Mouse (Mus musculus): ENCODE data around the gene Myo3b. TPM values are rescaled to one million over a fixed set of nuclear protein-coding genes. Genes with fewer than 3 reads are reported as not detected.
A peak's percentile ranks its signal among the peaks of the same experiment; 100 is the strongest.

Myo3b gene
- polyA plus RNA-seq, 1 experiment from 2014 or later: 0.36 TPM

DNA sequence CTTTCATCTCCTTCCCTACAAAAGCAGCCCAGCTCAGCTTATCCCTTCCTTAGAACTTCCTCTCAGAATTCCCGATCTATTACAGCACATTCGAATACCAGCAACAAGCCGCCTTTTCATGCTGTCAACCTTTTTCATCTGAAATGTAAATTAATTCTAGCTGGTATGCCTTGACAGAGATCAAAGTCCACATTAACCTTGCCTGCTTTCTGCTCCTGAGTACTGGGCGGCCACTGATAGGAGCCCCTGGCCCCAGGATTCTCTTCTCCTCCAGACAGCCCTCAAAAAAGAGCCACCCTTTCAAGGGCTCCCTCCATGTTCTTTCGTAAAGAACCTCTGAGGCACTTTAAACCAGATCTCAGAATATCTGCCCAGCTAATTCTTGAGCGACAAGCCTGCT, 278.9 kb downstream of the Myo3b start:
- Histone ChIP-seq H3K9ac (ENCODE audit: low read length) (no peak overlapping the region), H3K4me2 (ENCODE audit: low read depth, low read length) (no peak overlapping the region), H3K9me3 (replicated peaks; ENCODE audit: control insufficient read depth, low read length) (no peaks in the 10 kb centered on the region), H3K4me1 (ENCODE audit: control insufficient read depth, insufficient read depth, low read length) (peaks cover 5% of the 10 kb centered on the region; the same call in 1 of the 2 replicates), H3K36me3 (ENCODE audit: control insufficient read depth, insufficient read depth, low read length) (no peaks in the 10 kb centered on the region), H3K4me3 (replicated peaks; ENCODE audit: low read length) (no peak overlapping the region), H3K27me3 (ENCODE audit: control insufficient read depth, insufficient read depth, low read length) (no peaks in the 10 kb centered on the region), H3K27ac (ENCODE audit: low read length) (no peak overlapping the region)
- ATAC-seq (ENCODE audit: insufficient read depth, low FRiP score): no peak
- WGBS: 26% methylated on average over 6 of the region's 6 CpGs

DNA sequence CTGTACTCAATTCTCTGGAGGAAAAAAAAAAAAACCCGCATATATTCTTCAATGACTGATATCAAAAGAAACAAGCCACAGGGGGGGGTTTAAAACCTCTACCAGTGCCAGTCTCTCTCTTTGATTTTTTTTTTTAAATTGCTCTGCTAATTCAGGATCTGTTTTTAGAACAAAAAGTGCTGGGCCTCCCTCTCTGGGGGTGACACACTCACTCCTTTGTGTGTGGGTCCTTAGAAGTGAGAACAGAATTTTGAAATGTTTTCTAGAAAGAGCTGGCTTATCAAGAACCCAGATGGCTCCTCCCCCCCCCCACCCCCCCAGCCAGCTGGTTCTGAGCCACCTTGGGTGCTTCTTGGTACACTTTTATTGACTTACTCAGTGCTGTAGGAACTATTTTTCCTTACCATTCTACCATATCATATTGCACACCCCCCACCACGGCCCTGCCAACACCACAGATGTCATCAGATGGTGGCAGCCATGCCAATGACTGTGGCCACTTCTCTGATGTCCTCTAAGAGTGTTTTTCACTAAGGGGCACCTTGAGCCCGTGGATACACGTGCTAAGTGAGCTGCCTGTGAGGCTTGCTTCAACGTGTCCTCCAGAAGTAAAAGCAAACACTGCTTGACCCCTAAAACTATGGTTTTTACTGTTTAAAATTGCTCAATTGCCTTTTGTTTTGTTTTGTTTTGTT, 280.1 kb downstream of the Myo3b start:
- Histone ChIP-seq H3K27ac (ENCODE audit: low read length) (no peak overlapping the region), H3K4me2 (ENCODE audit: low read depth, low read length) (no peak overlapping the region), H3K9me3 (replicated peaks; ENCODE audit: control insufficient read depth, low read length) (no peaks in the 10 kb centered on the region), H3K36me3 (ENCODE audit: control insufficient read depth, insufficient read depth, low read length) (no peaks in the 10 kb centered on the region), H3K9ac (ENCODE audit: low read length) (no peak overlapping the region), H3K4me1 (ENCODE audit: control insufficient read depth, insufficient read depth, low read length) (peaks cover 5% of the 10 kb centered on the region; the same call in 1 of the 2 replicates), H3K27me3 (ENCODE audit: control insufficient read depth, insufficient read depth, low read length) (no peaks in the 10 kb centered on the region), H3K4me3 (replicated peaks; ENCODE audit: low read length) (no peak overlapping the region)
- ATAC-seq (ENCODE audit: insufficient read depth, low FRiP score): no peak
- 56% methylated on average over 5 of the region's 5 CpGs for WGBS

DNA sequence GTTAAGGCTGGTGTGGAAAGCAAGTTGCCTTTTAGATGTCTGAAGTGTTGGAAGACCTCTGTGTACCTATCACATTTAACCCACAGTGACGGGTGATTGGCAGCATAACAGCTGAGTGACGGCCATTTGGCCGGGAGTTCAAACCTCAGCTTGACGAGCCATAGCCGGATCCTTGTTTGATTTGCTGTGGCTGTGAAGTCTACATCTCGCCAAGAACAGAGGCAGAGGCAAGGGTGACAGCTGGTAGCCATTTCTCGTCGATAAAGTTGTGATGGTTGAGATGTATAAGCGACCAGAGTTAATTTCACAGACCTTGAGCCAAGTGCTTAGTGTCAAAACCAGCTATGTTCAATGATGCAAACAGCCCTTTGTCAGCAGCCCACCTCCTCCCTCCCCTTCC, 283.8 kb downstream of the Myo3b start:
- no peaks in the 10 kb centered on the region for H3K36me3 ChIP-seq (ENCODE audit: control insufficient read depth, insufficient read depth, low read length)
- no peaks in the 10 kb centered on the region for H3K9me3 ChIP-seq (replicated peaks; ENCODE audit: control insufficient read depth, low read length)
- no peak overlapping the region for H3K4me3 ChIP-seq (replicated peaks; ENCODE audit: low read length)
- no peak overlapping the region for H3K4me2 ChIP-seq (ENCODE audit: low read depth, low read length)
- no peak overlapping the region for H3K27ac ChIP-seq (ENCODE audit: low read length)
- H3K9ac ChIP-seq (ENCODE audit: low read length): no peak overlapping the region
- H3K4me1 ChIP-seq (ENCODE audit: control insufficient read depth, insufficient read depth, low read length): peaks cover 5% of the 10 kb centered on the region; the same call in 1 of the 2 replicates
- 54% methylated on average over 9 of the region's 9 CpGs for WGBS
- H3K27me3 ChIP-seq (ENCODE audit: control insufficient read depth, insufficient read depth, low read length): no peaks in the 10 kb centered on the region
- no peak for ATAC-seq (ENCODE audit: insufficient read depth, low FRiP score)

DNA sequence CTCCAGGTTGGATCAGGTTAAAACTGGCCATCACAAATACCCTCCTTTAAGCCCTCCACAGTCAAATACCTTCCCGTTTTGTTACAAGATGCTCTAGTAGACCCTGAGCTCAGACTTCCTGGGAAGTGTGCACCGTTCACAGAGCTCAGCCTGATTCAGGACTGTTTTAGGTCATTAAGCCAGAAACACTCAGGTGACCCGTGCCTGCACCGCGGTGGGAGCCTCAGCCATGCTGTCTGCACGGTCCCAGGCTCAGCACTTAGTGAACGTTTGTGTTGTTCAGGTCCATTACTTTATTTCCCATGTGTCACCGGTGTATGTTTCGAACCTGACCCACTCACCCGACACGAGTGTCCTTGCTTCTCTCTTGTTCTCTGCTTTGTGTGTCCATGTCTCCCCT, 288.7 kb downstream of the Myo3b start:
- Histone ChIP-seq H3K27ac (ENCODE audit: low read length) (no peak overlapping the region), H3K9me3 (replicated peaks; ENCODE audit: control insufficient read depth, low read length) (no peaks in the 10 kb centered on the region), H3K4me2 (ENCODE audit: low read depth, low read length) (no peak overlapping the region), H3K9ac (ENCODE audit: low read length) (no peak overlapping the region), H3K4me3 (replicated peaks; ENCODE audit: low read length) (no peak overlapping the region), H3K27me3 (ENCODE audit: control insufficient read depth, insufficient read depth, low read length) (no peaks in the 10 kb centered on the region), H3K4me1 (ENCODE audit: control insufficient read depth, insufficient read depth, low read length) (no peaks in the 10 kb centered on the region), H3K36me3 (ENCODE audit: control insufficient read depth, insufficient read depth, low read length) (no peaks in the 10 kb centered on the region)
- ATAC-seq (ENCODE audit: insufficient read depth, low FRiP score): no peak
- WGBS: 78% methylated on average over 11 of the region's 11 CpGs

DNA sequence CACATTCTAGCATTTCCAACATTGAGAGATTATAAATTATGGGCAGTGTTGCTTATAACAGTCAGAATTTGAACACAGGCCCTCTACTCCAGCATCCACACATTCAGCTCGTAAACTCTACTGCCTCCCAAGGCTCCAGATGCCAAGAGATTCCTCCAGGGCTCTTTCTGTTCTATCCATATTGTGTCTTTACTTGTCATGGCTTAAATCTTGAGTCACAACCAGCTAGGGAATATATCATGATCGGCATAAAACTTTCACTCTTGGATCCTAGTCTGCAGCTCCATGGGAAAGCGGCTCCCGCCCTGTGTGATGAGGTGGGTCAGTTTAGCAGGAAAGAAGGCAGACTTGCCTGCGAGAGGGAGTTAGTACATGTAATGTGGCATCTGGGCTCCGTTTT, 294.0 kb downstream of the Myo3b start:
- Histone ChIP-seq H3K9me3 (replicated peaks; ENCODE audit: control insufficient read depth, low read length) (no peaks in the 10 kb centered on the region), H3K36me3 (ENCODE audit: control insufficient read depth, insufficient read depth, low read length) (no peaks in the 10 kb centered on the region), H3K4me3 (replicated peaks; ENCODE audit: low read length) (no peak overlapping the region), H3K9ac (ENCODE audit: low read length) (no peak overlapping the region), H3K4me1 (ENCODE audit: control insufficient read depth, insufficient read depth, low read length) (peaks cover 11% of the 10 kb centered on the region), H3K27me3 (ENCODE audit: control insufficient read depth, insufficient read depth, low read length) (no peaks in the 10 kb centered on the region), H3K4me2 (ENCODE audit: low read depth, low read length) (no peak overlapping the region), H3K27ac (ENCODE audit: low read length) (no peak overlapping the region)
- WGBS: 89% methylated on average over 6 of the region's 6 CpGs
- no peak for ATAC-seq (ENCODE audit: insufficient read depth, low FRiP score)

DNA sequence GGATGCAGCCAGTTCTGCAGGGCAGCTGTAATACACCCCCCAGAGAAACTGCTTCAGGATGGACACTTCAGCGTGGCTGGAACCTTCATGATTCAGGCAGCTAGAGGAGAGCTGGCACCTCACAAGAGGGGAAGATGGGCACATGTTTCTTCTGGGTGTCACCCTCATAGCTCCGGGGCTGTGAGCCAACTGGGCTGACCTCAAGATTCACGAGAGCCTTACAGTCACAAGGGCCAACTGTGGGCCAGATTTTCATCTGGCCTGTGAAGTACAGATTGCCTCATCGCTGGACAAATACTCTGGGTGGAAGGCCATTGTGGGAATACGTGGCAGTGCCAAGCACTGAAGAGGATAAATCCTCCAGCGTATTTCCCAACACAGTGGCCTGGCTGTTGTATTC, 294.6 kb downstream of the Myo3b start:
- no peak for ATAC-seq (ENCODE audit: insufficient read depth, low FRiP score)
- Histone ChIP-seq H3K36me3 (ENCODE audit: control insufficient read depth, insufficient read depth, low read length) (no peaks in the 10 kb centered on the region), H3K9ac (ENCODE audit: low read length) (no peak overlapping the region), H3K4me2 (ENCODE audit: low read depth, low read length) (no peak overlapping the region), H3K27ac (ENCODE audit: low read length) (no peak overlapping the region), H3K27me3 (ENCODE audit: control insufficient read depth, insufficient read depth, low read length) (no peaks in the 10 kb centered on the region), H3K9me3 (replicated peaks; ENCODE audit: control insufficient read depth, low read length) (no peaks in the 10 kb centered on the region), H3K4me3 (replicated peaks; ENCODE audit: low read length) (no peak overlapping the region), H3K4me1 (ENCODE audit: control insufficient read depth, insufficient read depth, low read length) (peaks cover 15% of the 10 kb centered on the region)
- 83% methylated on average over 6 of the region's 6 CpGs for WGBS

DNA sequence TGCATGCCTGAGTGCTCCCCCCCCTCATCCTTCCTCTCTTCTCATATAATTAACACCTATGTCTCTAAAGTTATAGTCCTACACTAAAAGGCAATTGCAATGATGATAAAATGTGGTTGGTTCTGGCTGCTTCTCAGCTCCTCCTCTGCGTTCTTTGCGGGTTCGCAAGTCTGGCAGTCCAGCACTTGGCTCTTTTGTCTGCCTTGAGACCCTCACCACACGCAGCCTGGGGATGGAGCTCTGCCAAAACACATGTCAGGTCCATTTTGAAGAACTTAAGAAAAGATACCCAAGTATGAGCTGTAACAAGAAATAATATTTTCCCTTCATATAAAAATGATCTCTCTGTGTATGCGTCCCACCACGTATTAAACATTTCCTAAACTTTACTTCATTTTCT, 297.6 kb downstream of the Myo3b start:
- H3K9me3 ChIP-seq (replicated peaks; ENCODE audit: control insufficient read depth, low read length): no peaks in the 10 kb centered on the region
- H3K9ac ChIP-seq (ENCODE audit: low read length): no peak overlapping the region
- WGBS: 46% methylated on average over 6 of the region's 6 CpGs
- peaks cover 15% of the 10 kb centered on the region for H3K4me1 ChIP-seq (ENCODE audit: control insufficient read depth, insufficient read depth, low read length)
- peak overlapping the region; percentile 5; the same call in 1 of the 2 replicates for H3K4me2 ChIP-seq (ENCODE audit: low read depth, low read length)
- H3K36me3 ChIP-seq (ENCODE audit: control insufficient read depth, insufficient read depth, low read length): no peaks in the 10 kb centered on the region
- no peaks in the 10 kb centered on the region for H3K27me3 ChIP-seq (ENCODE audit: control insufficient read depth, insufficient read depth, low read length)
- peak overlapping the region; percentile 71 for H3K27ac ChIP-seq (ENCODE audit: low read length)
- no peak overlapping the region for H3K4me3 ChIP-seq (replicated peaks; ENCODE audit: low read length)
- ATAC-seq (ENCODE audit: insufficient read depth, low FRiP score): no peak

DNA sequence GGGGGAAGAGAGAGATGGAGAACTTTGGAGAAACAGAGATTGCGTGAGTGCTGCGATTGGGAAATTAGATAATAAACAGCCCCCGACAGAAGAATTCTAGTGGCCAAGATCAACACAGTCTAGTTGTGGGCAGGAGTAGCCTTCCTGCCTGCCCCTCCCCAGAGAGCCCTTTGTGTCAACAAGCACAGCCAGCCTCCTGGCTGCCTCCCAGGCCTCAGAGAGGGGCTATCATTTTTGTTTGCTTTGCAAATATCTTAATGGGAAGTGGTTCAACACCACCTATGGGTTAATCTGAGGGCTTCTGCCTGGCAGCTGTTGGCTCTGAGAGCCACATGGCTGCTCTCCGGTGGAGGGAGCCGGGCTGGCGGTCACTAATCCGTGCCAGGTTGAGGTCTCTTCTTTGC, 298.3 kb downstream of the Myo3b start:
- Histone ChIP-seq H3K4me1 (ENCODE audit: control insufficient read depth, insufficient read depth, low read length) (peaks cover 15% of the 10 kb centered on the region), H3K9ac (ENCODE audit: low read length) (no peak overlapping the region), H3K9me3 (replicated peaks; ENCODE audit: control insufficient read depth, low read length) (no peaks in the 10 kb centered on the region), H3K36me3 (ENCODE audit: control insufficient read depth, insufficient read depth, low read length) (no peaks in the 10 kb centered on the region), H3K27ac (ENCODE audit: low read length) (peak overlapping the region; percentile 71), H3K4me2 (ENCODE audit: low read depth, low read length) (peak overlapping the region; percentile 5), H3K4me3 (replicated peaks; ENCODE audit: low read length) (no peak overlapping the region), H3K27me3 (ENCODE audit: control insufficient read depth, insufficient read depth, low read length) (no peaks in the 10 kb centered on the region)
- WGBS: 11% methylated on average over 7 of the region's 7 CpGs
- peak; percentile 85 for ATAC-seq (ENCODE audit: insufficient read depth, low FRiP score)

DNA sequence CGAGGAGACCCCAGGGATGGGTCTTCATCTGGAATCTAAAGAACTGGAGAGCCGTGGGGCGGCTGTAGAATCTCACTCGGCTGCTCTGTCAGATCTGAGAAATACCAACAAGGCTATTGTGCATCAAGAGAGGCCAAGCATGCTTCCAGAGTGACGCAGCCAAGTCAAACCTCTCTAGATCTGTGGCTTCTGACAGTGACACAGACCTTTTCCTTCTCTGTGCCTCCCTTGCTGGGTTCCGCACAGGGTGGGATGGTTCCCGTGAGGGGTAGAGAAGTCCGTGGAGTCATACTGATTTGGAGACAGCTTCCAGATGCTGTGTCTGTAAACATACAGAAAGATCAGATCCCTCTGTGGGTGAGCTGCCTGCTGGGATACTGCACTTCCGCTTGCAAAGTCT, 298.9 kb downstream of the Myo3b start:
- peak overlapping the region; percentile 5 for H3K4me2 ChIP-seq (ENCODE audit: low read depth, low read length)
- peak overlapping the region; percentile 71 for H3K27ac ChIP-seq (ENCODE audit: low read length)
- no peaks in the 10 kb centered on the region for H3K36me3 ChIP-seq (ENCODE audit: control insufficient read depth, insufficient read depth, low read length)
- H3K27me3 ChIP-seq (ENCODE audit: control insufficient read depth, insufficient read depth, low read length): no peaks in the 10 kb centered on the region
- WGBS: 19% methylated on average over 9 of the region's 9 CpGs
- peak; percentile 31; the same call in 1 of the 2 replicates for ATAC-seq (ENCODE audit: insufficient read depth, low FRiP score)
- no peak overlapping the region for H3K4me3 ChIP-seq (replicated peaks; ENCODE audit: low read length)
- H3K9ac ChIP-seq (ENCODE audit: low read length): no peak overlapping the region
- no peaks in the 10 kb centered on the region for H3K9me3 ChIP-seq (replicated peaks; ENCODE audit: control insufficient read depth, low read length)
- peaks cover 15% of the 10 kb centered on the region for H3K4me1 ChIP-seq (ENCODE audit: control insufficient read depth, insufficient read depth, low read length)
